Mouse (Mus musculus): ENCODE measurements around the gene Chgb. TPM values are rescaled to one million over a fixed set of nuclear protein-coding genes. Genes with fewer than 3 reads are reported as not detected.

Gene Chgb
- polyA plus RNA-seq, 1 experiment from 2014 or later, result 23.1 TPM

- DNase-seq (ENCODE audit: low spot score), result peak; percentile 88
- Histone ChIP-seq H3K4me1 (ENCODE audit: control insufficient read depth, insufficient read depth, low read length) (peaks cover 19% of the 10 kb centered on the region), H3K9me3 (replicated peaks; ENCODE audit: control insufficient read depth, low read length) (no peaks in the 10 kb centered on the region), H3K4me2 (ENCODE audit: low read length) (peak overlapping the region; percentile 26; the same call in 1 of the 2 replicates), H3K4me3 (ENCODE audit: low read depth, low read length) (no peak overlapping the region), H3K9ac (ENCODE audit: low read length) (peak overlapping the region; percentile 6; the same call in 1 of the 2 replicates), H3K27me3 (replicated peaks; ENCODE audit: control insufficient read depth, insufficient read depth, low read length) (no peaks in the 10 kb centered on the region), H3K36me3 (ENCODE audit: control insufficient read depth, insufficient read depth, low read length) (no peaks in the 10 kb centered on the region), H3K27ac (ENCODE audit: low read depth, low read length) (peak overlapping the region; percentile 83)
- 15% methylated on average over 15 of the region's 15 CpGs for WGBS
- peak; percentile 89 for ATAC-seq
Observed at GRCm38 (mm10) chr2:132751141-132752066, 29.7 kb upstream of the Chgb start.

DNA sequence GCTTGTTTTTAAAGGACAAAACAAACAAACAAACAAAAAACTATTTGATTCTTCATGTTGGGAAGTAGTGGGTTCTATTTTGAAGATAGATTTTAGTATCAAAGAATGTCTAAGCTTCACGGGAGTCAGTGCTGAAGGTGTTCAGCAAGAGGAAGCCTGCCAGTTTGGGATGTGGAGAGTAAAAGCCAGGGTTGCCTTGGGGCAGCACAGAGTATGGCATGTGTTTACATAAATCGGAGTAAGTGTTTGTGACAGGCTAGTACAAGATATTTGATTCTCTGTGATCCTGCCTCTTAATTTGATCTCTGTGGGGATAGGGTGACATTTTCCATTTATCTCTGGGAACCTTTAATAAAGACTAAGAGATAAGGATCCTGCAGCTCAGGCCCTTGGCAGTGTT is 28.7 kb upstream of the Chgb start:
- no peak for ATAC-seq
- DNase-seq (ENCODE audit: low spot score), result no peak
- Histone ChIP-seq H3K27ac (ENCODE audit: low read depth, low read length) (no peak overlapping the region), H3K36me3 (ENCODE audit: control insufficient read depth, insufficient read depth, low read length) (no peaks in the 10 kb centered on the region), H3K9ac (ENCODE audit: low read length) (no peak overlapping the region), H3K4me3 (ENCODE audit: low read depth, low read length) (no peak overlapping the region), H3K9me3 (replicated peaks; ENCODE audit: control insufficient read depth, low read length) (no peaks in the 10 kb centered on the region), H3K4me2 (ENCODE audit: low read length) (no peak overlapping the region), H3K4me1 (ENCODE audit: control insufficient read depth, insufficient read depth, low read length) (peaks cover 19% of the 10 kb centered on the region), H3K27me3 (replicated peaks; ENCODE audit: control insufficient read depth, insufficient read depth, low read length) (no peaks in the 10 kb centered on the region)
- 65% methylated on average over 2 of the region's 2 CpGs for WGBS

- H3K4me3 ChIP-seq (ENCODE audit: low read depth, low read length), result no peak overlapping the region
- peaks cover 19% of the 10 kb centered on the region for H3K4me1 ChIP-seq (ENCODE audit: control insufficient read depth, insufficient read depth, low read length)
- no peaks in the 10 kb centered on the region for H3K27me3 ChIP-seq (replicated peaks; ENCODE audit: control insufficient read depth, insufficient read depth, low read length)
- H3K36me3 ChIP-seq (ENCODE audit: control insufficient read depth, insufficient read depth, low read length), result no peaks in the 10 kb centered on the region
- WGBS, result 68% methylated on average over 3 of the region's 3 CpGs
- no peaks in the 10 kb centered on the region for H3K9me3 ChIP-seq (replicated peaks; ENCODE audit: control insufficient read depth, low read length)
- no peak overlapping the region for H3K4me2 ChIP-seq (ENCODE audit: low read length)
- no peak overlapping the region for H3K27ac ChIP-seq (ENCODE audit: low read depth, low read length)
- ATAC-seq (no peak), DNase-seq (ENCODE audit: low spot score) (peak; percentile 25)
- H3K9ac ChIP-seq (ENCODE audit: low read length), result no peak overlapping the region
Observed at GRCm38 (mm10) chr2:132753137-132753536, 27.9 kb upstream of the Chgb start.

DNA sequence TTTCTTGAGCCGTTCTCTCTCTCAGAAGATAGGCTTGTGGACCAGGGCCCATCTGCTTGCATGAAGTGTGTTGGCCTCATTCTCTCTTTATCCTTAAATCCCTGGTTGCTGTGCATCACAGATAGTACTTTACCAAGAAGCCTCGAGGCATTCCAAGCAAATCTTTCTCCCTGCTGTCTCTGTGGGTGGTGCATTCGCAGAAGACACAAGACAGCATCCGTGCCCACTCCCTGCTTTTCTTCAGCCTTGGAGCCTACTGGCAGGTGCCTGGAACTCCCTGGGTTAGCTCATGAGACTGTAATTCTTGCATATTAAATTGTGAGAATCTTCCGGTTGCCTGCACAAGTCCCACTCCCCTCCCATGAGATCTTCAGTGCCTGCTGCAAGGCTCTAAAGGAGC is 23.2 kb upstream of the Chgb start:
- Histone ChIP-seq H3K4me1 (ENCODE audit: control insufficient read depth, insufficient read depth, low read length) (peaks cover 3% of the 10 kb centered on the region), H3K36me3 (ENCODE audit: control insufficient read depth, insufficient read depth, low read length) (no peaks in the 10 kb centered on the region), H3K9ac (ENCODE audit: low read length) (no peak overlapping the region), H3K4me3 (ENCODE audit: low read depth, low read length) (no peak overlapping the region), H3K4me2 (ENCODE audit: low read length) (no peak overlapping the region), H3K9me3 (replicated peaks; ENCODE audit: control insufficient read depth, low read length) (no peaks in the 10 kb centered on the region), H3K27ac (ENCODE audit: low read depth, low read length) (no peak overlapping the region), H3K27me3 (replicated peaks; ENCODE audit: control insufficient read depth, insufficient read depth, low read length) (no peaks in the 10 kb centered on the region)
- 60% methylated on average over 5 of the region's 5 CpGs for WGBS
- ATAC-seq, result no peak
- DNase-seq (ENCODE audit: low spot score), result no peak

GRCm38 (mm10) chr2:132770822-132771221 is 10.3 kb upstream of the Chgb start:
- Histone ChIP-seq H3K4me2 (ENCODE audit: low read length) (no peak overlapping the region), H3K9ac (ENCODE audit: low read length) (no peak overlapping the region), H3K27me3 (replicated peaks; ENCODE audit: control insufficient read depth, insufficient read depth, low read length) (no peaks in the 10 kb centered on the region), H3K4me1 (ENCODE audit: control insufficient read depth, insufficient read depth, low read length) (no peaks in the 10 kb centered on the region), H3K9me3 (replicated peaks; ENCODE audit: control insufficient read depth, low read length) (no peaks in the 10 kb centered on the region), H3K4me3 (ENCODE audit: low read depth, low read length) (no peak overlapping the region), H3K27ac (ENCODE audit: low read depth, low read length) (no peak overlapping the region), H3K36me3 (ENCODE audit: control insufficient read depth, insufficient read depth, low read length) (no peaks in the 10 kb centered on the region)
- ATAC-seq (no peak), DNase-seq (ENCODE audit: low spot score) (no peak)
- 82% methylated on average over 1 of the region's 1 CpGs for WGBS

- Histone ChIP-seq H3K9ac (ENCODE audit: low read length) (peak overlapping the region; percentile 80), H3K9me3 (replicated peaks; ENCODE audit: control insufficient read depth, low read length) (no peaks in the 10 kb centered on the region), H3K4me3 (ENCODE audit: low read depth, low read length) (peak overlapping the region; percentile 55), H3K36me3 (ENCODE audit: control insufficient read depth, insufficient read depth, low read length) (no peaks in the 10 kb centered on the region), H3K27ac (ENCODE audit: low read depth, low read length) (peak overlapping the region; percentile 88), H3K4me2 (ENCODE audit: low read length) (peak overlapping the region; percentile 62), H3K27me3 (replicated peaks; ENCODE audit: control insufficient read depth, insufficient read depth, low read length) (no peaks in the 10 kb centered on the region), H3K4me1 (ENCODE audit: control insufficient read depth, insufficient read depth, low read length) (no peaks in the 10 kb centered on the region; the same call in 1 of the 2 replicates)
- WGBS, result under 1% methylated on average over 40 of the region's 41 CpGs
- peak; percentile 91 for DNase-seq (ENCODE audit: low spot score)
- ATAC-seq, result peak; percentile 98
Observed at GRCm38 (mm10) chr2:132781439-132782068, 476 bp downstream of the Chgb start.

- no peak for ATAC-seq
- Histone ChIP-seq H3K4me3 (ENCODE audit: low read depth, low read length) (no peak overlapping the region), H3K4me2 (ENCODE audit: low read length) (no peak overlapping the region), H3K9ac (ENCODE audit: low read length) (no peak overlapping the region), H3K27me3 (replicated peaks; ENCODE audit: control insufficient read depth, insufficient read depth, low read length) (no peaks in the 10 kb centered on the region), H3K9me3 (replicated peaks; ENCODE audit: control insufficient read depth, low read length) (no peaks in the 10 kb centered on the region), H3K36me3 (ENCODE audit: control insufficient read depth, insufficient read depth, low read length) (no peaks in the 10 kb centered on the region), H3K4me1 (ENCODE audit: control insufficient read depth, insufficient read depth, low read length) (no peaks in the 10 kb centered on the region; the same call in 1 of the 2 replicates), H3K27ac (ENCODE audit: low read depth, low read length) (no peak overlapping the region)
- no peak for DNase-seq (ENCODE audit: low spot score)
- WGBS, result 87% methylated on average over 6 of the region's 6 CpGs
Observed at GRCm38 (mm10) chr2:132784039-132784438, 3.0 kb downstream of the Chgb start.

DNA sequence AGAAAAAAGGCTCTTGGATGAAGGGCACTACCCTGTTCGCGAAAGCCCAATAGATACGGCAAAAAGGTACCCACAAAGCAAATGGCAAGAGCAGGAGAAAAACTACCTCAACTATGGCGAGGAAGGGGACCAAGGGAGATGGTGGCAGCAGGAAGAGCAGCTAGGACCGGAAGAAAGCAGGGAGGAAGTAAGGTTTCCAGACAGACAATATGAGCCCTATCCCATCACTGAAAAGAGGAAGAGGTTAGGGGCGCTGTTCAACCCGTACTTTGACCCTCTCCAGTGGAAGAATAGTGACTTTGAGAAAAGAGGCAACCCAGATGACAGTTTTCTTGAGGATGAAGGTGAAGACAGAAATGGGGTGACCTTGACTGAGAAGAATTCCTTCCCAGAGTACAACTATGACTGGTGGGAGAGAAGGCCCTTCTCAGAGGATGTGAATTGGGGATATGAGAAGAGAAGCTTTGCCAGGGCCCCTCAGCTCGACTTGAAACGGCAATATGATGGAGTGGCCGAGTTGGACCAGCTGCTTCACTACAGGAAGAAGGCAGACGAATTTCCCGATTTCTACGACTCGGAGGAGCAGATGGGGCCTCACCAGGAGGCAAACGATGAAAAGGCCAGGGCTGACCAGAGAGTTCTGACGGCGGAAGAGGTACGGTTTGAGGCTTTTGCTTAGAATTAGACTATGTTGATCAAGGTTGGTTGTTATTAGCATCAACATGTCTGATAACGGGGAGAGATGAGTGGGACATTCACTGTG is 12.5 kb downstream of the Chgb start:
- Histone ChIP-seq H3K27me3 (replicated peaks; ENCODE audit: control insufficient read depth, insufficient read depth, low read length) (no peaks in the 10 kb centered on the region), H3K27ac (ENCODE audit: low read depth, low read length) (no peak overlapping the region), H3K36me3 (ENCODE audit: control insufficient read depth, insufficient read depth, low read length) (peaks cover 3% of the 10 kb centered on the region; the same call in 1 of the 2 replicates), H3K4me1 (ENCODE audit: control insufficient read depth, insufficient read depth, low read length) (no peaks in the 10 kb centered on the region), H3K4me3 (ENCODE audit: low read depth, low read length) (no peak overlapping the region), H3K4me2 (ENCODE audit: low read length) (no peak overlapping the region), H3K9ac (ENCODE audit: low read length) (no peak overlapping the region), H3K9me3 (replicated peaks; ENCODE audit: control insufficient read depth, low read length) (no peaks in the 10 kb centered on the region)
- WGBS, result 89% methylated on average over 19 of the region's 19 CpGs
- no peak for ATAC-seq
- no peak for DNase-seq (ENCODE audit: low spot score)

Data from forebrain, embryonic 14.5 days (tissue).